Mouse (Mus musculus): Measurements from ENCODE around the gene Olfr1247.
"Not testable (repeated sequence)": the region's sequence is repeated elsewhere in the genome, so short reads cannot be mapped to it uniquely, and the experiment has no call there.

Olfr1247 gene

DNA sequence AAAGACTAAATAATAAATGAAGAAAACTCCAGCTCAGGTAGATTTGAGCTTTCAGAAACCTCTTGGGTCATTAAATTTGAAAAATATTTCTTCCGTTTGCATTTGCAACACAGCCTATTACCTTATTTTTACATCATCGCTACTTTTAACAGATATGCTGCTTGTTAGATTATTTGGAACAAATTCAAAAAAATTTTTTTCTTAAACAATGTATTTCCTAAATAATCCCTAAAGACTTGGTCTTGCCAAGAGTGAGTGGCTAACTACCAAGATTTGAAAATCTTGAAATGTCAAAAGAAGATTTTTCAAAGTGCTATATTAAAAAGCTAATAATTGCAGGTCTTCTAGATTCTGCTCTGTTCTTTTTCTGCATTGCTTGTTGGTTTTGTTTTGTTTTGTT, at the start of gene Olfr1247:
Olfr1247 (minus strand) TSS at position 101 of the 400 bp plus-strand sequence.
- no peak for DNase-seq (ENCODE audit: low spot score)

- DNase-seq (ENCODE audit: low spot score) = no peak
These were observed 47.4 kb upstream of the Olfr1247 start, which contains the start of gene Olfr1250 for GRCm38 (mm10) chr2:89661367-89661766. Olfr1250 (minus strand) TSS chr2:89661467.

GRCm38 (mm10) chr2:89634883-89635282, 21.0 kb upstream of the Olfr1247 start, which contains the start of gene Olfr1249:
Olfr1249 (minus strand) TSS chr2:89634983.
- no peak for DNase-seq (ENCODE audit: low spot score)

GRCm38 (mm10) chr2:89618145-89618544, 4.2 kb upstream of the Olfr1247 start, which contains the start of gene Olfr1248:
Olfr1248 (minus strand) TSS chr2:89618245.
- not testable (repeated sequence) for DNase-seq (ENCODE audit: low spot score)

GRCm38 (mm10) chr2:89593057-89593456, 20.9 kb downstream of the Olfr1247 start, which contains the start of gene Olfr1246:
Olfr1246 (minus strand) TSS chr2:89593157.
- DNase-seq (ENCODE audit: low spot score) = no peak

- DNase-seq (ENCODE audit: low spot score) = no peak
These were observed 35.6 kb downstream of the Olfr1247 start, which contains the start of gene Olfr1245 for GRCm38 (mm10) chr2:89578347-89578746. Olfr1245 (minus strand) TSS chr2:89578447.

DNA sequence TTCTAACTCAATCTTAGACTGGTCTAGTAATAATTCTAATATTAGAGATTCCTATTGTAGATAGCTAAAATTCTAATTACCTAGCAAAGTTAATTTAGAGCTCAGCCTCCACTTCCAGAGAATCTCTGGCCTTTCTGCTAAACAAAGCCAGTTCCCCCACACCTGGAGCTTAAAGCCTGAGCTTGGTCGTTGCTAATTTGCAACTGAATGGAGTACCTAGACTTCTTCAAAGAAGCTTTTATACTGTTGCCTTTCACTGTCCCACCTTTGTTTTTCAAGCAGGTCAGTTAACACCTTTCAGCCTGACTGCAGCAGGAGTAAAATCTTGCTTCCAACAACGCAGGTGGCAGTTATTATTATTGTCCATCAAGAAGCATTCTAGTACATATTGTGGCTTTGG, 51.2 kb downstream of the Olfr1247 start:
- not testable (repeated sequence) for DNase-seq (ENCODE audit: low spot score)

All from MN1 (cell line).